Mouse (Mus musculus): Measurements from ENCODE around the gene Muc20. TPM values are rescaled to one million over a fixed set of nuclear protein-coding genes. Genes with fewer than 3 reads are reported as not detected.

The Muc20 gene
- polyA plus RNA-seq, 1 experiment from 2014 or later, result 4.4 TPM

- no peak for ATAC-seq (replicated peaks; ENCODE audit: low FRiP score)
- no peaks in the 10 kb centered on the region for H3K27me3 ChIP-seq
- no peak overlapping the region for H3K9ac ChIP-seq
- H3K4me1 ChIP-seq, result peaks cover 13% of the 10 kb centered on the region; the same call in 1 of the 2 replicates
- no peak overlapping the region for H3K4me2 ChIP-seq
- WGBS, result 81% methylated on average over 1 of the region's 1 CpGs
- no peak overlapping the region for H3K27ac ChIP-seq
- H3K36me3 ChIP-seq, result no peaks in the 10 kb centered on the region
- H3K4me3 ChIP-seq (replicated peaks), result no peak overlapping the region
- H3K9me3 ChIP-seq (replicated peaks), result no peaks in the 10 kb centered on the region
These were observed 2.1 kb downstream of the Muc20 start for GRCm38 (mm10) chr16:32795177-32795576.

GRCm38 (mm10) chr16:32790056-32790455 lies 7.2 kb downstream of the Muc20 start:
- no peaks in the 10 kb centered on the region for H3K4me1 ChIP-seq
- 88% methylated on average over 5 of the region's 5 CpGs for WGBS
- H3K36me3 ChIP-seq, result no peaks in the 10 kb centered on the region
- H3K27me3 ChIP-seq, result no peaks in the 10 kb centered on the region
- ATAC-seq (replicated peaks; ENCODE audit: low FRiP score), result no peak
- no peaks in the 10 kb centered on the region for H3K9me3 ChIP-seq (replicated peaks)
- no peak overlapping the region for H3K9ac ChIP-seq
- H3K4me2 ChIP-seq, result no peak overlapping the region
- H3K4me3 ChIP-seq (replicated peaks), result no peak overlapping the region
- H3K27ac ChIP-seq, result no peak overlapping the region

GRCm38 (mm10) chr16:32784840-32785239 lies 12.4 kb downstream of the Muc20 start:
- WGBS, result 87% methylated on average over 13 of the region's 13 CpGs
- H3K4me1 ChIP-seq, result peaks cover 5% of the 10 kb centered on the region; the same call in 1 of the 2 replicates
- ATAC-seq (replicated peaks; ENCODE audit: low FRiP score), result no peak
- no peak overlapping the region for H3K27ac ChIP-seq
- no peaks in the 10 kb centered on the region for H3K27me3 ChIP-seq
- no peak overlapping the region for H3K4me3 ChIP-seq (replicated peaks)
- no peaks in the 10 kb centered on the region for H3K36me3 ChIP-seq
- no peak overlapping the region for H3K9ac ChIP-seq
- H3K4me2 ChIP-seq, result no peak overlapping the region
- no peaks in the 10 kb centered on the region for H3K9me3 ChIP-seq (replicated peaks)

GRCm38 (mm10) chr16:32783324-32784062 lies 13.7 kb downstream of the Muc20 start:
- H3K9ac ChIP-seq, result no peak overlapping the region
- ATAC-seq (replicated peaks; ENCODE audit: low FRiP score), result no peak
- no peak overlapping the region for H3K4me2 ChIP-seq
- H3K27ac ChIP-seq, result no peak overlapping the region
- no peaks in the 10 kb centered on the region for H3K27me3 ChIP-seq
- H3K36me3 ChIP-seq, result no peaks in the 10 kb centered on the region
- 53% methylated on average over 5 of the region's 5 CpGs for WGBS
- H3K4me3 ChIP-seq (replicated peaks), result no peak overlapping the region
- H3K9me3 ChIP-seq (replicated peaks), result no peaks in the 10 kb centered on the region
- peaks cover 5% of the 10 kb centered on the region; the same call in 1 of the 2 replicates for H3K4me1 ChIP-seq

GRCm38 (mm10) chr16:32778956-32779355 lies 18.3 kb downstream of the Muc20 start:
- H3K9me3 ChIP-seq (replicated peaks), result no peaks in the 10 kb centered on the region
- no peak overlapping the region for H3K9ac ChIP-seq
- no peak overlapping the region for H3K27ac ChIP-seq
- ATAC-seq (replicated peaks; ENCODE audit: low FRiP score), result no peak
- H3K36me3 ChIP-seq, result no peaks in the 10 kb centered on the region
- no peaks in the 10 kb centered on the region for H3K27me3 ChIP-seq
- H3K4me3 ChIP-seq (replicated peaks), result no peak overlapping the region
- peaks cover 5% of the 10 kb centered on the region; the same call in 1 of the 2 replicates for H3K4me1 ChIP-seq
- 69% methylated on average over 8 of the region's 8 CpGs for WGBS
- H3K4me2 ChIP-seq, result no peak overlapping the region

GRCm38 (mm10) chr16:32776676-32777075 lies 20.6 kb downstream of the Muc20 start:
- H3K9ac ChIP-seq, result no peak overlapping the region
- H3K9me3 ChIP-seq (replicated peaks), result no peaks in the 10 kb centered on the region
- H3K36me3 ChIP-seq, result no peaks in the 10 kb centered on the region
- H3K27me3 ChIP-seq, result no peaks in the 10 kb centered on the region
- WGBS, result 59% methylated on average over 10 of the region's 10 CpGs
- no peak overlapping the region for H3K4me3 ChIP-seq (replicated peaks)
- H3K4me2 ChIP-seq, result no peak overlapping the region
- no peak for ATAC-seq (replicated peaks; ENCODE audit: low FRiP score)
- no peaks in the 10 kb centered on the region for H3K4me1 ChIP-seq
- no peak overlapping the region for H3K27ac ChIP-seq

- H3K27me3 ChIP-seq, result no peaks in the 10 kb centered on the region
- WGBS, result 94% methylated on average over 7 of the region's 7 CpGs
- H3K4me3 ChIP-seq (replicated peaks), result no peak overlapping the region
- ATAC-seq (replicated peaks; ENCODE audit: low FRiP score), result no peak
- H3K4me1 ChIP-seq, result no peaks in the 10 kb centered on the region
- H3K4me2 ChIP-seq, result no peak overlapping the region
- H3K9ac ChIP-seq, result no peak overlapping the region
- no peaks in the 10 kb centered on the region for H3K9me3 ChIP-seq (replicated peaks)
- no peak overlapping the region for H3K27ac ChIP-seq
- H3K36me3 ChIP-seq, result no peaks in the 10 kb centered on the region
These were observed 30.3 kb downstream of the Muc20 start for GRCm38 (mm10) chr16:32766904-32767303.

- no peak overlapping the region for H3K4me3 ChIP-seq (replicated peaks)
- no peak for ATAC-seq (replicated peaks; ENCODE audit: low FRiP score)
- WGBS, result 79% methylated on average over 6 of the region's 6 CpGs
These were observed 32.3 kb downstream of the Muc20 start for GRCm38 (mm10) chr16:32764961-32765360.

GRCm38 (mm10) chr16:32764550-32764949 lies 32.7 kb downstream of the Muc20 start:
- H3K4me3 ChIP-seq (replicated peaks), result no peak overlapping the region
- 73% methylated on average over 2 of the region's 2 CpGs for WGBS
- ATAC-seq (replicated peaks; ENCODE audit: low FRiP score), result no peak
- no peaks in the 10 kb centered on the region for H3K27me3 ChIP-seq
- no peaks in the 10 kb centered on the region for H3K4me1 ChIP-seq
- H3K9ac ChIP-seq, result no peak overlapping the region
- no peaks in the 10 kb centered on the region for H3K9me3 ChIP-seq (replicated peaks)
- H3K27ac ChIP-seq, result no peak overlapping the region
- no peak overlapping the region for H3K4me2 ChIP-seq
- no peaks in the 10 kb centered on the region for H3K36me3 ChIP-seq

More at GRCm38 (mm10) chr16:32764961-32765360, 32.3 kb downstream of the Muc20 start:
- no peaks in the 10 kb centered on the region for H3K27me3 ChIP-seq
- no peaks in the 10 kb centered on the region for H3K9me3 ChIP-seq (replicated peaks)
- H3K4me1 ChIP-seq, result no peaks in the 10 kb centered on the region
- no peak overlapping the region for H3K9ac ChIP-seq
- H3K4me2 ChIP-seq, result no peak overlapping the region
- H3K27ac ChIP-seq, result no peak overlapping the region
- H3K36me3 ChIP-seq, result no peaks in the 10 kb centered on the region

- H3K4me1 ChIP-seq, result peaks cover 2% of the 10 kb centered on the region; the same call in 1 of the 2 replicates
- 85% methylated on average over 5 of the region's 5 CpGs for WGBS
- no peak overlapping the region for H3K27ac ChIP-seq
- no peaks in the 10 kb centered on the region for H3K36me3 ChIP-seq
- H3K27me3 ChIP-seq, result no peaks in the 10 kb centered on the region
- ATAC-seq (replicated peaks; ENCODE audit: low FRiP score), result no peak
- no peak overlapping the region for H3K4me3 ChIP-seq (replicated peaks)
- H3K9me3 ChIP-seq (replicated peaks), result no peaks in the 10 kb centered on the region
- no peak overlapping the region for H3K4me2 ChIP-seq
- H3K9ac ChIP-seq, result no peak overlapping the region
These were observed 46.8 kb downstream of the Muc20 start for GRCm38 (mm10) chr16:32750242-32751127.

- Histone ChIP-seq H3K27me3 (no peaks in the 10 kb centered on the region), H3K4me1 (peaks cover 4% of the 10 kb centered on the region; the same call in 1 of the 2 replicates), H3K4me2 (no peak overlapping the region), H3K9me3 (replicated peaks) (no peaks in the 10 kb centered on the region), H3K36me3 (no peaks in the 10 kb centered on the region), H3K27ac (no peak overlapping the region), H3K9ac (no peak overlapping the region), H3K4me3 (replicated peaks) (no peak overlapping the region)
- ATAC-seq (replicated peaks; ENCODE audit: low FRiP score), result no peak
- WGBS, result 65% methylated on average over 6 of the region's 6 CpGs
These were observed 51.4 kb downstream of the Muc20 start for GRCm38 (mm10) chr16:32745852-32746251.

- H3K4me1 ChIP-seq, result peaks cover 4% of the 10 kb centered on the region; the same call in 1 of the 2 replicates
These were observed 54.5 kb downstream of the Muc20 start for GRCm38 (mm10) chr16:32742712-32743111.

More at GRCm38 (mm10) chr16:32742712-32743111, 54.5 kb downstream of the Muc20 start:
- Histone ChIP-seq H3K4me2 (no peak overlapping the region), H3K4me3 (replicated peaks) (no peak overlapping the region), H3K9ac (no peak overlapping the region), H3K27me3 (no peaks in the 10 kb centered on the region), H3K9me3 (replicated peaks) (no peaks in the 10 kb centered on the region), H3K36me3 (no peaks in the 10 kb centered on the region), H3K27ac (no peak overlapping the region)
- WGBS, result 68% methylated on average over 2 of the region's 2 CpGs
- no peak for ATAC-seq (replicated peaks; ENCODE audit: low FRiP score)
